Mouse (Mus musculus): ENCODE results near the gene Atp9a.
"Not testable (repeated sequence)": the region's sequence is repeated elsewhere in the genome, so short reads cannot be mapped to it uniquely, and the experiment has no call there.

The Atp9a gene

GRCm38 (mm10) chr2:168742059-168742627, at the start of gene Atp9a:
Gene Atp9a, minus strand, starts transcription at chr2:168742409.
- DNase-seq (ENCODE audit: low spot score in 2 of 2), result peak; percentile 35 to 48

GRCm38 (mm10) chr2:168791115-168791802, 49.0 kb upstream of the Atp9a start:
- DNase-seq (ENCODE audit: low spot score in 2 of 2), result no peak

GRCm38 (mm10) chr2:168786174-168786573, 44.0 kb upstream of the Atp9a start:
- no peak for DNase-seq (ENCODE audit: low spot score in 2 of 2)

GRCm38 (mm10) chr2:168780596-168780995, 38.4 kb upstream of the Atp9a start:
- DNase-seq (ENCODE audit: low spot score in 2 of 2), result no peak

- no peak for DNase-seq (ENCODE audit: low spot score in 2 of 2)
These were observed 37.8 kb upstream of the Atp9a start for GRCm38 (mm10) chr2:168780024-168780423.

- DNase-seq (ENCODE audit: low spot score in 2 of 2), result no peak
These were observed 35.3 kb upstream of the Atp9a start for GRCm38 (mm10) chr2:168777481-168777880.

GRCm38 (mm10) chr2:168776238-168776637, 34.0 kb upstream of the Atp9a start:
- no peak for DNase-seq (ENCODE audit: low spot score in 2 of 2)

GRCm38 (mm10) chr2:168769259-168769658, 27.1 kb upstream of the Atp9a start:
- DNase-seq (ENCODE audit: low spot score in 2 of 2), result no peak

- DNase-seq (ENCODE audit: low spot score in 2 of 2), result no peak
These were observed 25.4 kb upstream of the Atp9a start, which contains the start of gene Sall4 for GRCm38 (mm10) chr2:168767582-168767981. Gene Sall4, minus strand, starts transcription at chr2:168767943.

- no peak for DNase-seq (ENCODE audit: low spot score in 2 of 2)
These were observed 24.5 kb upstream of the Atp9a start for GRCm38 (mm10) chr2:168766538-168767361.

GRCm38 (mm10) chr2:168765696-168766537, 23.7 kb upstream of the Atp9a start:
- DNase-seq (ENCODE audit: low spot score in 2 of 2), result no peak

- DNase-seq (ENCODE audit: low spot score in 2 of 2), result peak; percentile 29 to 42
These were observed 23.0 kb upstream of the Atp9a start for GRCm38 (mm10) chr2:168765065-168765681.

- DNase-seq (ENCODE audit: low spot score in 2 of 2), result no peak
These were observed 22.3 kb upstream of the Atp9a start for GRCm38 (mm10) chr2:168764460-168764867.

- DNase-seq (ENCODE audit: low spot score in 2 of 2), result no peak
These were observed 21.6 kb upstream of the Atp9a start for GRCm38 (mm10) chr2:168763785-168764184.

- no peak for DNase-seq (ENCODE audit: low spot score in 2 of 2)
These were observed 20.2 kb upstream of the Atp9a start for GRCm38 (mm10) chr2:168762411-168762815.

- no peak for DNase-seq (ENCODE audit: low spot score in 2 of 2)
These were observed 19.7 kb upstream of the Atp9a start for GRCm38 (mm10) chr2:168761954-168762353.

- DNase-seq (ENCODE audit: low spot score in 2 of 2), result no peak
These were observed 18.9 kb upstream of the Atp9a start for GRCm38 (mm10) chr2:168761141-168761540.

- DNase-seq (ENCODE audit: low spot score in 2 of 2), result not testable (repeated sequence)
These were observed 2.2 kb upstream of the Atp9a start for GRCm38 (mm10) chr2:168744406-168744805.

GRCm38 (mm10) chr2:168742649-168743048, 440 bp upstream of the Atp9a start:
- peak in 1 of 2 experiments; percentile 38 for DNase-seq (ENCODE audit: low spot score in 2 of 2)

GRCm38 (mm10) chr2:168741273-168742058, 743 bp downstream of the Atp9a start:
- DNase-seq (ENCODE audit: low spot score in 2 of 2), result peak; percentile 79 to 85
